Mouse (Mus musculus): ENCODE results near the gene Wipi2.

GRCm38 (mm10) chr5:142581517-142581916 lies 46.0 kb upstream of the Wipi2 start:
- TF ChIP-seq CTCF (IDR thresholded peaks at IDR 0.05; ENCODE audit: control insufficient read depth, insufficient read depth, insufficient replicate concordance, low read depth, low read length) (peak; percentile 68; the same call in 1 of the 2 replicates), POLR2A (IDR thresholded peaks at IDR 0.05; ENCODE audit: control insufficient read depth, low read depth, low read length) (no peak)
